Mouse (Mus musculus): ENCODE results near the gene Cd6.
A peak's percentile ranks its signal among the peaks of the same experiment; 100 is the strongest.

Cd6 gene

GRCm38 (mm10) chr19:10762468-10762867 lies 67.4 kb downstream of the Cd6 start:
- DNase-seq (ENCODE audit: low spot score): no peak

- no peak for DNase-seq (ENCODE audit: low spot score)
Observed at GRCm38 (mm10) chr19:10761794-10762415, 68.0 kb downstream of the Cd6 start.

DNA sequence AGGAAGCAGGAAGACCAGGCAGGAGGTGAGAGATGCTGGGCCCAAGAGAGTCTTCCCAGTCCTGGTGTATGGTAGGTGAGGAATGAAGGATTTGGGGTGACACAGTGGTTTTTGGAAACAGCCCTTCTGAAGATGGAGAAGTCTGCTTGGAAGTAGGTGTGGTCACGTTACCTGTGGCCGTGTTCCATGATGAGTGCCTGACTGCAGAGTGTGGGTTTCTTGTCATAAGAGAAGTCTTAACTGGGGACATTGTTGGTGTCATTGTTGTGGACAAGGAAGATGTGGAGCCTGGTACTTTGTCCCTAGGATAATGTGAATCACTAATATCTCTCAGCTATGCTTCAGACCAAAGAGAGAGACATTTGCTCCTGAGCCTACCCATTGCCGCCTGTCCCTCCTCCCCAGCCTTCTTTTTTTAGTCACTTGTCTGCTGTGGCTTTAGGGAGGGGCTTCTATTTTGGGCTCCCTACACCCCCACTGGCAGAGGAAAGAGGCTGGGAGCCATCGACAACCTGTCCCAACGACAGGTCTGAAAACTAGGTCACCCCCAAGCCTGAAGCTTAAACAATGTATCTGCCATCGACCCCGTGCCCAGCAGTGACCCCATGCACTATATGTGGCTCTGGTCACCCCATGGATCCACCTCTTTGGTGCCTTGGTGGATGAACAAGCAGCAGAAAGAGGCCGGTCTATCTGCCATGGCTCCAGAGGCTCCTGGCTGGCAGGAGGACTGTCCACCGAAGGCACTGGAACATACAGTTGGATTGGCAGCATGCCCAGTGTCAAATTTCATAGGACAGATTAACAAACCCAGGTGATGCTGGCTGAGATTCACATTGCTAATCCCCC lies 69.7 kb downstream of the Cd6 start:
- DNase-seq (ENCODE audit: low spot score): no peak

DNA sequence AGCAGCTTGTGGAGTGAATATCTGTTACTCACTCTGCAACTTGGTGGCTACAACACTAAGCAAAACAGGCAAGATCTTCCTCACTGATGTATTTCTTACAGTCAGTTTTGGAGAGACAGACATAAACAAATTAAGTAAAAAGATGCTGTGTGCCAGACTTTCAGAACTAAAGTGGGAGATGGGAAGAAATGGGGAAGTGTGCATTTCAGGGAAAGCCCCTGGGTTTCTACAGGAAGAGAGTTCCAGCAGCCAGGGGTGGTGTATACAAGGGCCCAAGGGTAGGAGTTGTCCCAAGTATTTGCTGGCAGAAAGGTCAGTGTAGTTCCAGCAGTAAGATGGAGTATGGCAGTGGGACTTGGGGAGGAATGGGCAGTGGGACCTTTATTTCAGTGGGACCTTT lies 70.3 kb downstream of the Cd6 start:
- no peak for DNase-seq (ENCODE audit: low spot score)

- no peak for DNase-seq (ENCODE audit: low spot score)
Observed at GRCm38 (mm10) chr19:10758708-10759107, 71.2 kb downstream of the Cd6 start.

GRCm38 (mm10) chr19:10757526-10757925 lies 72.3 kb downstream of the Cd6 start:
- no peak for DNase-seq (ENCODE audit: low spot score)

DNA sequence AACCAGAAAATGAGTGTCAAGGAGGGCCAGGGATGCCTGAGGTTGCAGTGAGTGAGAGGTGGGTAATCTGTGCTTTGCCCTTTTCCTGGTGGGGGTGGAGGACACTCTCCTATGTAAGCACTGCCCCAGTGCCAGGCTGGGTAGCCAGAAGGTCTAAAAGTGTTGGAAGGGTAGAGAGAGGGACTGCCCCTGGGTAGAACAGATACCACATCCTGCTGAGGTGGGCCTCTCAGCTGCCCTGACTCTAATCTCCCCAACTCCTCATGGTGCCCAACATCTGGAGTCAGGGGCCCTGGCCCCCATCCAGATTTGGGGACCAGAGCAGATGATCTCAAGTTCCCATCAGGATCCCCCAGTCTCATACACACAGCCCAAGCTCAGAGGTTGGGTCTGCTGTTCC lies 72.7 kb downstream of the Cd6 start:
- DNase-seq (ENCODE audit: low spot score): no peak

GRCm38 (mm10) chr19:10752646-10753045 lies 77.2 kb downstream of the Cd6 start:
- DNase-seq (ENCODE audit: low spot score): no peak

GRCm38 (mm10) chr19:10752106-10752505 lies 77.8 kb downstream of the Cd6 start:
- no peak for DNase-seq (ENCODE audit: low spot score)

DNA sequence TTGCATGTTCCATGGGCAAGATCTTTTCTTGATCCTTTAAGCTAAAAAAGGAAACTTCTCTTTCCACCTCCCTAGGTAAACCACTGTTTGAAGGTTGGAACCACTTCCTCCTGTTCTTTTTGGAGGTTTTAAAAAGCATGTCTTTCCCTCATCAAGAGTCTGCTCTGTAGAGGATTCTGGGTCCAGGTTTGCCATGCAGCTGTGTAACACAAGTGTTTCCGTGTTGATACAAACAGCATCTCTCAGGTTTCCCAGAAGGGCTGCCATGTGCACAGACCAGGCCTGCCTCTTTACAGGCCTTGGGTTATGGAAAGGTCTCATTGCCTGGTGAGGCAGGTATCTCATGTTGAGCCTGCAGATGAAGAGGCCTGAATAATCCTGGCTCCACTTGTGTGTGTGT lies 78.3 kb downstream of the Cd6 start:
- no peak for DNase-seq (ENCODE audit: low spot score)

GRCm38 (mm10) chr19:10750161-10750560 lies 79.7 kb downstream of the Cd6 start:
- no peak for DNase-seq (ENCODE audit: low spot score)

- no peak for DNase-seq (ENCODE audit: low spot score)
Observed at GRCm38 (mm10) chr19:10749295-10749694, 80.6 kb downstream of the Cd6 start.

GRCm38 (mm10) chr19:10748401-10749102 lies 81.3 kb downstream of the Cd6 start:
- no peak for DNase-seq (ENCODE audit: low spot score)

DNA sequence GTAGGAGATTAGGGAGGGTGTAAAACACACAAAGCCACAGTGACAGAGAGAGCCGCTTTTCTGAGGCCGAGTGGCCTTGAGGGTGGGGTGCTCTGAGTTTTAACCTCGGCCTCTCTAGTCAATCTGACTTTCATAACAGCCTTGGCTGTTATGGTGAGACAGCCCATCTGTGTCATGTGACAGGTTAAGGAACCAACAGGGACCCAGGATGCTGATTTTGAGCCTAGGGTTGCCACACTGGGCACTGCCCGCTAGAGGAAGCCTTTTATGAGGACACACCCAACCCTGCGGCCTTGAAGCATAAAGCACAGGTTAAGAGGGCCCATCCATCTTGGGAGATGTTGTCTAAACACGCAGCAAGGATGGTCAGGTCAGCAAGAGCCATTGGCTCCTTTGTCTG lies 82.1 kb downstream of the Cd6 start:
- DNase-seq (ENCODE audit: low spot score): peak; percentile 29

- DNase-seq (ENCODE audit: low spot score): no peak
Observed at GRCm38 (mm10) chr19:10747182-10747581, 82.7 kb downstream of the Cd6 start.

GRCm38 (mm10) chr19:10742565-10742964 lies 87.3 kb downstream of the Cd6 start:
- DNase-seq (ENCODE audit: low spot score): no peak

GRCm38 (mm10) chr19:10742145-10742544 lies 87.7 kb downstream of the Cd6 start:
- no peak for DNase-seq (ENCODE audit: low spot score)

DNA sequence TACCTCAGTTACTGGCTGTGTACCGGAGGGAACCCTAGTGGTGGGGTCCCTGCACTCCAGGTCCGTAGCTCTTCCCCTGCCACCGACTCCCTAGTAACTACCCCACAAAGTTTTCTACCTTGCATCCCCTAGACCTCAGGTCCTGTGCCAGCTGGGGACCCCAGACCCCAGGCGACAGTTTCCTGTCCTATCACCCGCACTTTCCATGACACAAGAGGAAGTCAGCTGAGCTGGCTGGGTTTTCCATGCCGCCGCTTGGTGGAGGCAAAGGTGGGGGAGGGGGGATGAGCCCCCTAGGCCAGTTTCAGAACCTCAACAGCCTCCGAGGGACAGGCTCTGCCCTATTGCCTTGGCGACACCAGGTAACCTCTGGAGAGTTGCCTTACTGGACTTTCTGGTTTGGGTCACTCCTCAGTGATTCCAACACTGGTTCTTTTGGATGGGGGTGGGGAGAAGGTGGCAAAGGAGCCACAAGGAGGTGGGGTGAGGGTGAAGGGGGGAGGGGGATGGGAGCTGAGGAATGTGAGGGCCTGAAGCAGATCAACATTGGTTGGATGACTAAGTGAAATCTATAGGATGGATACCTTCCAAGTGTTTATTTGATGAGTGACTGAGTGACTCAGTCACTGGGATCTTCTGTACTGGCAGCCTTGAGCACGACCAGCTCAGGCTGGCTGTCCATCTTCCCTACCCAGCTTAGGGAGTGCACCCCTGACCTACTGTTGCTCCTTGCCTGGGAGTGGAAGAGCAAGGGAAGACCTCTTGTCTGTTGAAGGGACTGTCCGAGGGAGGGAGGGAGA lies 89.0 kb downstream of the Cd6 start:
- DNase-seq (ENCODE audit: low spot score): peak; percentile 41

DNA sequence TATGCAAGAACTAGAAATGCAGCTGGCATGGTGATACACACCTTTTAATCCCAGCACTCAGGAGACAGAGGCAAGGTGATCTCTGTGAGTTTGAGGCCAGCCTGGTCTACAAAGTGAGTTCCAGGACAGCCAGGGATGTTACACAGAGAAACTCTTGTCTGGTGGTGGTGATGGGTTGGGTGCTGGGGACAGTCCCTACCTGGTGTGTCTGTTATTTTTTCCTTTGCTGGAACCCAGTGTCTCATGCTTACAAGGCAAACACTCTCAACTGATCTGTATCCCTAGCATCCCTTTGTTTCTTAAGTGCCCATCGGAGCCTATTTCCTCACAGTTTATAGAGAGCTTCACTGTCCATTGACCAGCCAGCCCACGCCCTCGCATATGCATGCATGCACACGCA lies 89.9 kb downstream of the Cd6 start:
- DNase-seq (ENCODE audit: low spot score): no peak
